Mouse (Mus musculus) Patski (cell line): Measurements from ENCODE around the gene Snx29. TPM values are rescaled to one million over a fixed set of nuclear protein-coding genes. Genes with fewer than 3 reads are reported as not detected.

ENCODE experiments used
- ATAC-seq: fragments of 100-300 bp; one replicate; pipeline ENCODE4 v1.8.0; 2021
- CTCF ChIA-PET: fragments of 350-600 bp; sonication (Branson Sonifier 250); formaldehyde crosslinking; loops from one replicate; lab custom pipeline; 2022; ENCODE audit warnings: inconsistent platforms; lab: Charles Lee
- POLR2A ChIA-PET: fragments of 350-600 bp; sonication (Branson Sonifier 250); formaldehyde crosslinking; loops from one replicate; lab custom pipeline; 2022; ENCODE audit warnings: antibody characterized with exemption, inconsistent platforms; lab: Charles Lee
- DNase-seq: peaks from one replicate; pipeline ENCODE4 v3.0.0-alpha.2; 2011; ENCODE audit warnings: low read depth, low spot score
- H3K27me3 ChIP-seq: fragments of 371-371 bp; one replicate; pipeline ENCODE4 v1.5.1; 2021
- CTCF ChIP-seq: fragments of 100-300 bp; IDR thresholded peaks from one replicate; pipeline ENCODE4 v1.5.1; 2021
- in situ Hi-C: fragments of 300-500 bp; cut with MboI; formaldehyde crosslinking; loops from 3 replicates; pipeline ENCODE4 v1.11.1; 2018; ENCODE audit warnings: low pct_unique_long_range_greater_than_20kb, mixed read lengths
- polyA plus RNA-seq: library from polyadenylated mRNA; unstranded; gene quantifications from one replicate; pipeline ENCODE4 v1.2.3, GENCODE M21; 2021

Snx29 gene
- polyA plus RNA-seq, 1 experiment from 2014 or later = 11.9 TPM

DNA sequence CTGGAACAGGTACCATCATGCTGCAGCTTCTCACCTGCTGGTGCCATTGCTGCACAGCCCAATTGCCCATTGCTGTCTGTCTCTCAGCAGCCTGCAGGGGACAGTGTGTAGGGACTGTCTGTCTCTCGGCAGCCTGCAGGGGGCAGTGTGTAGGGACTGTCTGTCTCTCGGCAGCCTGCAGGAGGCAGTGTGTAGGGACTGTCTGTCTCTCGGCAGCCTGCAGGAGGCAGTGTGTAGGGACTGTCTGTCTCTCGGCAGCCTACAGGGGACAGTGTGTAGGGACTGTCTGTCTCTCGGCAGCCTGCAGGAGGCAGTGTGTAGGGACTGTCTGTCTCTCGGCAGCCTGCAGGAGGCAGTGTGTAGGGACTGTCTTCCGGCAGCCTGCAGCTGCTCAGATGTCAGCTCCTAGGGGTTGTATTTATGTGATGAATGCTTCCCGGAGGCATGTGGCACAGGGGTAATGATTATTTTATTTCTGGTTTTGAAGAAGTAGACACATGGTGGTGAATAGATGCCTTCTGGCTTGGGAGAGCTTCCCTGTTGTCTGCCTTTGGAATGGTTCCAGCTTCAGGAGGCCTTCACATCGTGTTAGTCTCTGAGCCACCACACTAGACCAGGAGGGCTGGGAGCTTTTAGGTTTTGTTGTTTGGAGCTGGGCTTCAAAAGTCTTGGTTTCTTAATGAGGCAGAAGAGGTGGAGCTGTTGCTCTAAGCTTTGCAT, 347.7 kb downstream of the Snx29 start:
- ChIA-PET POLR2A (no interaction called here), CTCF (interaction anchor here (0.7 to 2.5 kb wide), 12 partner anchors 8 to 270 kb away, joined by 3 to 11 read pairs (median 4); no protein-coding TSS in a partner anchor)
- in situ Hi-C loops = no loop called here
- H3K27me3 ChIP-seq = no peaks in the 10 kb centered on the region
- peak; percentile 52 for TF ChIP-seq CTCF
- ATAC-seq (no peak), DNase-seq (no peak)

DNA sequence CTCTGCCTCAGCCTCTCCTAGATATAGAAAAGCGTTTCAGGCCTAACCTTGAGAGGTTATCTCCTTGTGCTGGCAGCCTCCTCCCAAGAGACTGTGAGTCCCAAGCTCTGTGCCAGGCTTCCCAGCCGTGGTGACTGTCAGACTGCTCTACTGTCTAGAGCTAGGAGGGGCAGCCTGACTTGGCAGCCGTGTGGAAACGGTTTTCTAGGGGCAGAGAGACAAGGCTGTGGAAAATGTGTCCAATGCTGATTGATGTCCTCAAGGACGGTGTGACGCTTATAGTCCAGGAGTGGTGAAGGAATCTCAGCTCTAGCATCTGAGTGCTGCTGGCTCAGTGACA, 348.2 kb downstream of the Snx29 start:
- CTCF ChIA-PET = interaction anchor here (0.7 to 2.5 kb wide), 10 partner anchors 8 to 269 kb away, joined by 3 to 11 read pairs (median 4); no protein-coding TSS in a partner anchor
- no peak for ATAC-seq
- POLR2A ChIA-PET = no interaction called here
- no peak for DNase-seq
- in situ Hi-C loops = no loop called here
- no peaks in the 10 kb centered on the region for H3K27me3 ChIP-seq
- no peak for TF ChIP-seq CTCF

DNA sequence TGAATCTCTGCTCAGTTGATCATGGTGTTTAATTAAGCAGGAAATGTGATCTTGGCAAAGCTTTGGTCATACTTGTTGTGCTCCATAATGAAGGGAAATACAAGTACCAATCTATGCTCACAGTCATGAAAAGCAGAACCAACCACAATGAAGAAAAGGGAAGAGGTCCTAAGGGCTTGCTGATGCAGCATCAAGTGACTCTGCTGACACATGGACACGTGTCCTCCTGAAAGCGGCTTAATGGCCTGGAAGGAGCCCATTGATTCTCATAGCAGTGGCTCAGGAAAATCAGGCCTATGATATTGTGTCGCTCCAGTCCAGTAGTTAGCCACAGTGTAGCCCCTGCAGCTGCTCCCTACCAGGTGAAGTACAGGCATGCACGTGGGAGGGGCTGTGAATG, 353.3 kb downstream of the Snx29 start:
- no peak for DNase-seq
- in situ Hi-C loops = no loop called here
- POLR2A ChIA-PET = interaction anchor here (1.1 kb wide), 1 partner anchor 93 kb away, joined by 3 read pairs; no protein-coding TSS in a partner anchor
- ATAC-seq = no peak
- CTCF ChIA-PET = interaction anchor here (1.5 to 1.7 kb wide), 2 partner anchors 15 to 77 kb away, joined by 3 read pairs; no protein-coding TSS in a partner anchor
- no peak for TF ChIP-seq CTCF
- no peaks in the 10 kb centered on the region for H3K27me3 ChIP-seq

DNA sequence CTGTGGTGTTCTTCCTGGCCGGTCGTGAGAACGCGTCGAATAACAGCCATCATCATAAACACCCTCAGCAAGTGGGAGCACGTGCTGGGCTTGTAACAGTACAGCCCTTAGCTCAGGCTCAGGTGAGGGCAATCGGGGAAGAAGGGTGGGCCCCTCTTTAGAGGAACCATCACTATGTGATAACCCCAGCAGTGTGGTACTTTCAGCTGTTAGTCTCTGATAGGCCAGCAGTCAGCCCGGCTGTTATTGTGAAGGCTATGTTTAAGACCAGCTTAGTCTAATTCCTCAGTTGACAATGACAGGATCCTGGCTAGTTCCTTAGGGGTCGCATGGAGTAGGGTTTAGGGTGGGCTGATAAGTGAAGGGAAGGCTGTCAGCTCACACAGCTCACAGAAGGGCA, 362.6 kb downstream of the Snx29 start:
- TF ChIP-seq CTCF = no peak
- ATAC-seq (no peak), DNase-seq (no peak)
- no peaks in the 10 kb centered on the region for H3K27me3 ChIP-seq
- POLR2A ChIA-PET = no interaction called here
- in situ Hi-C loops = no loop called here
- CTCF ChIA-PET = no interaction called here

DNA sequence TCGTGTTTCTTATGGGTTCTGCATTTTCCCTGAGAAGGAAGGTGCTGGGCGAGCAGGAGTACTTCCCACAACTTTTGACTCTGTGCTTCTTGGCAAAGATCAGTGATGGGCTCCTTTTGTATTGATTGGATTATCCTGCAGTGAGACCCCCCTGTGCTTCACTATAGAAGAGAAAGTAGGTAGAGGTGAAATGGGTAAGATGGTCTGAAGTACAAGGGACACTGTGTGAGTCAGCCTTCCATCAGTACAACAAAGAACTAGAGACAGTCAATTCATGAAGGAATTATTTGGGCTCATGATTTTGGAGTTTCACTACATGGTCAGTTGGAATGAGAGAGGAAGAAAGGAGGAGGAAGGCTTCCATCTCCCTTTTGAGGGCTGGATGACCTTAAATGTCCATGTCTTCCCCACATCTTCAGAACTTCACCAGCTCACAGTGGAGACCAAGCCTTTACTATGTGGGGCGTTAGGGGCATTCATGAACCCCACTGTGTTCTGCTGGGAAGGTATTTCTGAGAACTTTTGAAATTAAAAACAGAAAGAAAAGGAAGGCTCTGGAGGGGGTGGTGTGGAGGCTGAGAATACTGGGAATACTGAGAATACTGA, 363.1 kb downstream of the Snx29 start:
- in situ Hi-C loops = no loop called here
- POLR2A ChIA-PET = no interaction called here
- H3K27me3 ChIP-seq = no peaks in the 10 kb centered on the region
- ATAC-seq = no peak
- TF ChIP-seq CTCF = no peak
- CTCF ChIA-PET = no interaction called here
- DNase-seq = no peak

DNA sequence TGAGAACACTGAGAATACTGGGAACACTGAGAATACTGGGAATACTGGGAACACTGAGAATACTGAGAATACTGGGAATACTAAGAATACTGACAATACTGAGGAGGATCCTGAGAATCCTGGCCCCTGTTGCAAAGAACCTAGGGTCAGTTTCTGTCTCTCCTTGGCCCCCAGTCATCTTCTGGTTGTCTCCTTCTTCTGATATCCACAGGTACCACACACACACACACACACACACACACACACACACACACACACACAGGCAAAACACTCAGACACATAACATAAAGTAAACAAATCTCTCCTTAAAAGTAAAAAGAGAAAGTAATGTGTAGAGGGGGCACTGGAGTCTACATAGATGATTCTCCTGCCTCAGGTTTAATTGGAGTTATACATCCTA, 365.1 kb downstream of the Snx29 start:
- DNase-seq (no peak), ATAC-seq (no peak)
- in situ Hi-C loops = no loop called here
- no peak for TF ChIP-seq CTCF
- H3K27me3 ChIP-seq = no peaks in the 10 kb centered on the region
- ChIA-PET POLR2A (no interaction called here), CTCF (no interaction called here)

DNA sequence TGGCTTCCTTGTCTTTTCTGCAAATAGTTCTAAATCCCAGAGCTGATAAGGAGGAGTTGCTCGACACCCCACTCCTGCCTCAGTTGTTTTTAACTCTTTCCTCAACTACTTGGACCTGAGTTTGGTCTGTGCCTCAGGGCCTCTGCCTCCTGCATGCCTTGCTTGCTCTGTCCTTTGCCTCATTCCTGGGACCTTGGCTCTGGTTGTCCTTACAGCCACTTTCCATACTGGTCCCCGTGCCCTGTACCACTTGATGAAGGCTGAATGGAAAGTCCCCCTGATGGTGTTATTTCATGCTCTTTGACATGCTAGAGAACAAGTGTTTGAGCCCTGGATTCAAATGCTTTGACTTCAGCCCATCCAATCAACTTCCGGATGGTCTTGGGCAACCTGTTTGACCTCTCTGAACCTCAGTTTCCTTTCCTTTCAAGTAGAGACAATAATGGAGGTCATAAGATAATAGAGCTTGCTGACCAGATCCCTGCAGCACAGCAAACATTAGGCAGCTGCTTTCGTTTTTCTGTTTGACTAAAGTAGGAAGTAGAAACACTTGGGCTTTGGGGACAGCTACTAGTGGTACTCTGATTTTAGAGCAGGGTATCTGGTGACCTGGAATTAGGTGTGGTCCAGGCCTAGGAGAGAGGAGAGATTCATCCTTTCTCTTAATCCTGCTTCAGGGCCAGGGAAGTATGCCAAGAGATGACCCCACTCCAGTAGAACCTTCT, 365.7 kb downstream of the Snx29 start:
- in situ Hi-C loops = no loop called here
- no peak for DNase-seq
- ATAC-seq = no peak
- no peak for TF ChIP-seq CTCF
- ChIA-PET POLR2A (interaction anchor here (1.0 kb wide), 1 partner anchor 9 kb away, joined by 4 read pairs; no protein-coding TSS in a partner anchor), CTCF (no interaction called here)
- H3K27me3 ChIP-seq = no peaks in the 10 kb centered on the region

DNA sequence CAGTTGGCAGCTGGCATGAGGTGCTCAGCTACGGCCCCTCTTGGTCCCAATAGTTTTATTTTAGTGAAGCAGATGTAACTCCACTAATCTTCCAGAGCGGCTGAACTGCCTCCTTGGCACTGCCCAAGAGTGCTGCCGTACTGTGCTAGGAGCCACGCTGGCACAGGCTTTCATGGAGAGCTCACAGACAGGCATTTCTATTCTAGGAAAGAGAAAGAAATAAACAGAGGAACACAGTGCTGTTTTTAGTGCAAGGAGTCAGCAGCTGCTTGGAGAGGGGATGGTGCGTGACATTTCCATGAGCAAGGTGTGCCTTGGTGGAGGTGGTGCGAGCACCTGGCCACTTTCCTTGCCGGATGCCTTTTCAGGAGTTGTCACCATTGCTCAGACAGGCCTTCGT, 367.4 kb downstream of the Snx29 start:
- in situ Hi-C loops = loop anchor here (10.0 kb wide), 2 partner anchors 225 to 505 kb away; no protein-coding TSS in a partner anchor
- POLR2A ChIA-PET = no interaction called here
- ATAC-seq (no peak), DNase-seq (no peak)
- no peak for TF ChIP-seq CTCF
- no peaks in the 10 kb centered on the region for H3K27me3 ChIP-seq
- CTCF ChIA-PET = no interaction called here

DNA sequence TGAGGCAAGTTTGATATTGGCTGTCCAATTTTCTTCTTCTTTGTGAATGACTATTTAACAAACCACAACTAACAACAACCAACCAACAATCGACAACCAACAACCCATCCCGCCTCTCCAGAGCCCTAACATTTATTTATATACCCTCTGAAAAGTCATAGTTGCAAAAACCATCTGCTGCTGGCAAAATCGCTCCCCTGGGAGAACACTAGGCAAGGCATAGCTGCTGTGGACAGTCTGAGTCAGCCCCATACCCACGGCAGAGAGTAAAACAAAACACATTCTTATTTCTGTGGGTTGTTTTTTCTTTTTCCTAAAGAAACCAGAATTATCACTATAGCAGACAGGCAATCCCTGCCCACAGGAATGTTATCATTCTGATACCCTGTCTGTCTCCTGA, 368.0 kb downstream of the Snx29 start:
- ChIA-PET CTCF (interaction anchor here (1.1 kb wide), 1 partner anchor 15 kb away, joined by 3 read pairs; no protein-coding TSS in a partner anchor), POLR2A (no interaction called here)
- DNase-seq (no peak), ATAC-seq (no peak)
- H3K27me3 ChIP-seq = no peaks in the 10 kb centered on the region
- in situ Hi-C loops = loop anchor here (10.0 kb wide), 2 partner anchors 226 to 504 kb away; no protein-coding TSS in a partner anchor
- no peak for TF ChIP-seq CTCF

DNA sequence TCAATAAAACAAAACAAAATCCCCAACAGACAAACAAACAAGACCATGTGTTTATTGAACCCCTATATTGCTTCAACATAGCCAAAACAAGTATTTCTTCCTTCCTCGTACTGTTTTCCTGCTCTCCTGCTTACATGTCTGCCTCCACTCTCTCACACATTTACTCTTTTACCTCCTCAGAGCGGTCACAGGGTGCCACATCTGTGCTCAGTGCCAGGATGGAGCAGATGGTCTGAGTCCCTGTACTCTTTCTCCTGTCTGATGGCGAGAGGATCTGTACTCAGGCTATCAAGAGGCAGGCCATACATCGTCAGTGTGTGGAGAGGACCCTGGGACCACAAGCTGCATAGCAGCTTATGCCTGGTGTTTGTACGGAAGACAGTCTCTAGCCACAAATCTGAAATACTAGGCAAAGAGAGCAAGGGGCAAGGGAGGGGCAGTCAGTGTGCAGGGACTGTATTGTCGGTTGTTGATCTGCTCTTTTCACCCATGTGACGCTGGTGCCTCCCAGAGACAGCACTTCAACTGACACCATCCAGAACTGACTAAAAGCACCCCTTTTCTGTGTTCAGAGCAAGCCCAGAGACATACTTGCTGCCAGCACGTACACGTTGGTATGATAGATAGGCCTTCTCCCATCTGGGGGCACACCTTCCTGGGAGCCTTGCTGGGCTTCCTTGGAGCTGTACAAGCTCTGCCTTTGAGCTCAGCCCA, 368.9 kb downstream of the Snx29 start:
- in situ Hi-C loops = loop anchor here (10.0 kb wide), 2 partner anchors 227 to 503 kb away; no protein-coding TSS in a partner anchor
- no peak for TF ChIP-seq CTCF
- DNase-seq = no peak
- H3K27me3 ChIP-seq = no peaks in the 10 kb centered on the region
- ChIA-PET CTCF (interaction anchor here (1.0 to 1.1 kb wide), 2 partner anchors 16 to 21 kb away, joined by 3 to 4 read pairs; no protein-coding TSS in a partner anchor), POLR2A (no interaction called here)
- no peak for ATAC-seq
